Mouse (Mus musculus) heart, postnatal 0 days (tissue): ENCODE results near the gene F2.

ENCODE experiments used
- CTCF ChIP-seq: IDR thresholded peaks from 2 replicates; pipeline ENCODE4 v1.5.1; 2016; ENCODE audit warnings: antibody characterized with exemption, control low read depth, low read depth
- EP300 ChIP-seq: IDR thresholded peaks from 2 replicates; pipeline ENCODE4 v1.6.1; 2016; ENCODE audit warnings: antibody characterized with exemption, low read depth

- TF ChIP-seq EP300 (no peak), CTCF (no peak)
Observed at GRCm38 (mm10) chr2:91660981-91661380, 24.8 kb upstream of the F2 start.
